Mouse (Mus musculus): ENCODE measurements at regions not wholly inside any gene's neighbourhood (a gene's known extent, or its start where the extent isn't known, plus 50 kb on each side); places are given as distances from the start of the nearest gene placed in this dataset.

DNA sequence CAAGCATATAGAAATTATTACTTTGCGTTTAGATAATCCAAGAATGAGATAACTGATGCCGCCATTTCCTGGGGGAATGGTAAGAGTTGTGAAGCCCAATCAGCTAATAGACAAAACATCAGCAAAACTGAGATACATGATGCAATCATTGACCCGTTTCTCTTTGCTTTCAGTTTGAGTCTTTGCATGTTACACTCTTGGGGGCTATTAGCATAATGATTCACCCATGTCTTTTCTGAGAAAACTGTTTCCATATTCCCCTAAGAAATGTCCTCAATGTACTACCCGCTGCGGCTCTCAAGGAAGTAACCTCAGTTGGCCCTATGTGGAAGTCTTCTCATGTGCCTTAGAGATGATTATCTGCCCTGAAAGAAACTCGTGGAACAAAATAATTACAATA is 512.0 kb downstream of the Prdm13 start:
- DNase-seq (ENCODE audit: low read depth, low spot score), result no peak
- Histone ChIP-seq H3K27me3 (ENCODE audit: control insufficient read depth, insufficient read depth, low read length, poor library complexity, severe bottlenecking) (no peaks in the 10 kb centered on the region), H3K36me3 (ENCODE audit: control insufficient read depth, insufficient read depth, low read length, poor library complexity, severe bottlenecking) (no peaks in the 10 kb centered on the region)

DNA sequence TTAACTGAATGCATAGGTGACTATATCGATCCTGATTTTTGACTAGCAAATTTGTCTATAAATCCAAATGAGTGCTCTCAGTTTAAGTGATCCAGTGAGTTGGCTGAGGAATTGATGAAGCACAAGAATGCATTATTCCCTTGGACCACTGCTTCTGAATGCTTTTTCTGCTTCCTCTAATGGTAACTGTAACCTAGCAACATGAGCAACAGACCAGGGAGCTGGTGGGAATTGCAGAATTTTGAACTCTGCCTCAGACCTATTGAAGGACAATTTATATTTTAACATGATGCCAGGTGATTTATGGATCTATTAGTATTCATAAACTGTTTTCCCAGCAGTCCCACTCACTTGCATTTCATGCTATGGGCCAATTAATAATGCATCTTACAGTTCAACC is 512.7 kb downstream of the Prdm13 start:
- H3K36me3 ChIP-seq (ENCODE audit: control insufficient read depth, insufficient read depth, low read length, poor library complexity, severe bottlenecking), result no peaks in the 10 kb centered on the region
- no peak for DNase-seq (ENCODE audit: low read depth, low spot score)
- no peaks in the 10 kb centered on the region for H3K27me3 ChIP-seq (ENCODE audit: control insufficient read depth, insufficient read depth, low read length, poor library complexity, severe bottlenecking)

DNA sequence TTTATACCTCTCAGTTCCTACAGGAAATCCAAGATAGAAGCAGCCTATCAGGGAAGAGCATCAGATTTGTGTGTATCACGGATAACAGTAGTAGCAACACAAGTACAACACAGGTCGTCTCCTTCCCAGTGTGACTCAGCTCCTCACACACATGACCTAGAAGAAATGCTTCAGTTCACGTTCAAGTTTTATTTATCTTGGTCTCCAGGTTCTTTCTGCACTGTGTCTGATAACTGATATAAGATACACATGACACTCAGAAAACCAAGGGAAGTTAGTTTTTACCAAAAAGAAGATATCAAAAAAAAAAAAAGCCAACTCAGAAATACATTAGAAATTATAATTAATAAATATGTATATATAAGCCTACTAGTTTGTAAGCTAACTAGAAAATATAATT is 515.0 kb downstream of the Prdm13 start:
- no peaks in the 10 kb centered on the region for H3K36me3 ChIP-seq (ENCODE audit: control insufficient read depth, insufficient read depth, low read length, poor library complexity, severe bottlenecking)
- H3K27me3 ChIP-seq (ENCODE audit: control insufficient read depth, insufficient read depth, low read length, poor library complexity, severe bottlenecking), result no peaks in the 10 kb centered on the region
- DNase-seq (ENCODE audit: low read depth, low spot score), result no peak

DNA sequence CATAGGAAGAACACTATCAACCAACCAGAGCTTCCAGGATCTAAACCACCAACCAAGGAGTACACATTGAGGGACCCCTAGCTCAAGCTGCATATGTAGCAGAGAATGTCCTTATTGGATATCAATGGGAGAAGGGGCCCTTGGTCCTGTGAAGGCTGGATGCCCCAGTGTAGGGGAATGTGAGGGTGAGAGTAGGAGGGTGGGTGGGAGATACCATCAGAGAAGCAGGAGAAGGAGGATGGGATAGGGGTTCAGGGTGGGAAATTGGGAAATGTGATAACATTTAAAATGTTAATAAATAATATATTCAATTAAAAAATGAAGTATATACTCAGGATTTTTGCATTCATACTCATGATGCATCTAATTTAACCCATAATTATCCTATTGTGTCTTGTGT is 523.6 kb downstream of the Prdm13 start:
- no peaks in the 10 kb centered on the region for H3K27me3 ChIP-seq (ENCODE audit: control insufficient read depth, insufficient read depth, low read length, poor library complexity, severe bottlenecking)
- H3K36me3 ChIP-seq (ENCODE audit: control insufficient read depth, insufficient read depth, low read length, poor library complexity, severe bottlenecking), result no peaks in the 10 kb centered on the region
- no peak for DNase-seq (ENCODE audit: low read depth, low spot score)

DNA sequence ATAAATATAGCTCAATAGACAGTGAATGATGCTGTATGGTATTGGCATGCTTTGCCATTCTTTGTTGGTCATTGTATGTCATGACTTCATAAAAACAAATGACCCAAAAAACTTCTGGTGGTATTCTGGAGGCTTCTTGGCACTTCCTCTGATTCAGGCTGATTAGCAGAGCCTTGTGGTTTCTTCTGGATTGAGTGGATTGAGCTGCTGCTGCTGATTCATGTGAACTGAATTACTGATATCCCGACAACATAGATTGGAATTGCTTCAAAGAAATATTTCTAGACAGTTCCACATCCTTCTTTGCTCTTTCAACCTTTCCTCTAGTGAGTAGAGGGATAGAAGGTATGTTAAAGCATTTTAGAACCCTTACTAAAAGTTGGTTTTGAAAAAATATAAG is 559.9 kb downstream of the Prdm13 start:
- DNase-seq (ENCODE audit: low read depth, low spot score), result no peak

DNA sequence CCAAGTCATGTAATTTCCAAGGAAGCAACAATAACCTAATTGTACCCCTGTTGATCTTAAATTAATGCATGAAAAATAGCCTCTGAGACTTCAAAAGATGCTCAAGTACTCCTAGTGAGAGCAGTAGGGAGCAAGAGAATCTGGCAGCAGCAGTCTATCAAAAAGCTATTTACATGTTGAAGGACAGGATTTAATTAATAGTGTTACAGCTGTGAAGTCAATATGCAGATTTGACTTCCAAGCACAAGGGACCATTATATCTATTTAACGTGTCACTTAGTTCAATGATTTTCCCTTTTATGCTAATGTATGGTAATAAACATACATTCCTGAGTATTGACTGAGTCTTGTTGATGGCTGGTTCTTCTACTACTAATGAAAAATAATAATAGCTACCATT is 590.0 kb downstream of the Prdm13 start:
- Histone ChIP-seq H3K27me3 (ENCODE audit: control insufficient read depth, insufficient read depth, low read length, poor library complexity, severe bottlenecking) (no peaks in the 10 kb centered on the region), H3K36me3 (ENCODE audit: control insufficient read depth, insufficient read depth, low read length, poor library complexity, severe bottlenecking) (no peaks in the 10 kb centered on the region)
- no peak for DNase-seq (ENCODE audit: low read depth, low spot score)

More for the DNA sequence above, 559.9 kb downstream of the Prdm13 start:
- Histone ChIP-seq H3K36me3 (ENCODE audit: control insufficient read depth, insufficient read depth, low read length, poor library complexity, severe bottlenecking) (no peaks in the 10 kb centered on the region), H3K27me3 (ENCODE audit: control insufficient read depth, insufficient read depth, low read length, poor library complexity, severe bottlenecking) (no peaks in the 10 kb centered on the region)

DNA sequence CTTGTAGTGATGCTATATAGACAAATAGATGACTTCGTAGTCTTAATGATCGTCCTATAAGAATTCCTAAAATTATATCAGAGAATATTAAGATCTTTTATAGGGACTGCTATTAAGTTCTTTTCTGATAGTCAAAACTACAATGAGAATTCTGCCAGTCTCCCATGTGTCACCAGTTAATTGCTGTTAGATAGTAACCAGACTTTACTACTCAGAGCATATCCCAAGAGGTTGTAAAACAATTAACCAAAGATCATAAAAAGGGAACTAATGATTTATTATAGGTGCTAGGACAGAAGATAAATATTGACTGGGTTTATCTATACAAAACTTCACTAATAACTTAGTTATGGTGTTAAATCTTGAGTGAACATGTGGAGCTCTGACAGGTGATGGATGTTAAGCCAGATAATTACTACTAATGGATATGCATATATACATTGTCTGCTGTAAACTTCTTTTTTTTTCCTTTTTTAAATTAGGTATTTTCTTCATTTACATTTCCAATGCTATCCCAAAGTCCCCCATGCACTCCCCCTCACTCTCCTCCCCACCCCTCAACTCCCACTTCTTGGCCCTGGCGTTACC is 615.5 kb downstream of the Prdm13 start:
- H3K27me3 ChIP-seq (ENCODE audit: control insufficient read depth, insufficient read depth, low read length, poor library complexity, severe bottlenecking), result no peaks in the 10 kb centered on the region
- no peaks in the 10 kb centered on the region for H3K36me3 ChIP-seq (ENCODE audit: control insufficient read depth, insufficient read depth, low read length, poor library complexity, severe bottlenecking)
- no peak for DNase-seq (ENCODE audit: low read depth, low spot score)

Measured in splenic B cell, adult 2 months (primary cell).